Mouse (Mus musculus) ES-Bruce4 (cell line): ENCODE results near the gene Tgfbr3l. TPM values are rescaled to one million over a fixed set of nuclear protein-coding genes. Genes with fewer than 3 reads are reported as not detected.
A peak's percentile ranks its signal among the peaks of the same experiment; 100 is the strongest.

Source experiments
- H3K27ac ChIP-seq: 2 replicates; pipeline ENCODE4 v1.5.1; 2012; ENCODE audit warnings: low read length, inconsistent platforms; ENCODE audit not compliant: insufficient read depth
- H3K27me3 ChIP-seq: 2 replicates; pipeline ENCODE4 v1.6.1; 2012; ENCODE audit warnings: mild to moderate bottlenecking, low read length, inconsistent platforms; ENCODE audit not compliant: control insufficient read depth, poor library complexity, insufficient read depth, severe bottlenecking
- H3K36me3 ChIP-seq: 2 replicates; pipeline ENCODE4 v1.6.1; 2012; ENCODE audit warnings: inconsistent platforms, mild to moderate bottlenecking, low read length, moderate library complexity; ENCODE audit not compliant: control insufficient read depth, poor library complexity, insufficient read depth, severe bottlenecking
- H3K4me1 ChIP-seq: one replicate; pipeline ENCODE4 v1.8.1; 2011; ENCODE audit warnings: low read length; ENCODE audit not compliant: control insufficient read depth, insufficient read depth
- H3K4me3 ChIP-seq: 2 replicates; pipeline ENCODE4 v1.5.1; 2011; ENCODE audit warnings: low read depth, mild to moderate bottlenecking, low read length
- H3K9ac ChIP-seq: 2 replicates; pipeline ENCODE4 v1.6.1; 2012; ENCODE audit warnings: low read depth, mild to moderate bottlenecking, inconsistent platforms; ENCODE audit not compliant: poor library complexity, severe bottlenecking
- H3K9me3 ChIP-seq: replicated peaks from 2 replicates; pipeline ENCODE4 v1.6.1; 2012; ENCODE audit warnings: mild to moderate bottlenecking, low read length, inconsistent platforms; ENCODE audit not compliant: control insufficient read depth, poor library complexity, insufficient read depth, severe bottlenecking
- CTCF ChIP-seq: IDR thresholded peaks from one replicate; pipeline ENCODE4 v1.8.1; 2011; ENCODE audit warnings: low read depth, low read length
- EP300 ChIP-seq: IDR thresholded peaks from 2 replicates; pipeline ENCODE4 v1.6.1; 2011; ENCODE audit warnings: low read depth, low read length; ENCODE audit not compliant: insufficient read depth
- POLR2A ChIP-seq: IDR thresholded peaks from one replicate; pipeline ENCODE4 v1.8.1; 2011; ENCODE audit warnings: low read length; ENCODE audit not compliant: insufficient read depth
- polyA plus RNA-seq: library from polyadenylated mRNA; stranded (reverse); fragments of >200 nt; gene quantifications from 2 replicates; pipeline ENCODE4 v1.2.4, GENCODE M21; 2011; ENCODE audit warnings: low read depth; ENCODE audit not compliant: missing spikeins, insufficient read depth, insufficient read length

The Tgfbr3l gene
- polyA plus RNA-seq, 1 experiment: 4.2 TPM

DNA sequence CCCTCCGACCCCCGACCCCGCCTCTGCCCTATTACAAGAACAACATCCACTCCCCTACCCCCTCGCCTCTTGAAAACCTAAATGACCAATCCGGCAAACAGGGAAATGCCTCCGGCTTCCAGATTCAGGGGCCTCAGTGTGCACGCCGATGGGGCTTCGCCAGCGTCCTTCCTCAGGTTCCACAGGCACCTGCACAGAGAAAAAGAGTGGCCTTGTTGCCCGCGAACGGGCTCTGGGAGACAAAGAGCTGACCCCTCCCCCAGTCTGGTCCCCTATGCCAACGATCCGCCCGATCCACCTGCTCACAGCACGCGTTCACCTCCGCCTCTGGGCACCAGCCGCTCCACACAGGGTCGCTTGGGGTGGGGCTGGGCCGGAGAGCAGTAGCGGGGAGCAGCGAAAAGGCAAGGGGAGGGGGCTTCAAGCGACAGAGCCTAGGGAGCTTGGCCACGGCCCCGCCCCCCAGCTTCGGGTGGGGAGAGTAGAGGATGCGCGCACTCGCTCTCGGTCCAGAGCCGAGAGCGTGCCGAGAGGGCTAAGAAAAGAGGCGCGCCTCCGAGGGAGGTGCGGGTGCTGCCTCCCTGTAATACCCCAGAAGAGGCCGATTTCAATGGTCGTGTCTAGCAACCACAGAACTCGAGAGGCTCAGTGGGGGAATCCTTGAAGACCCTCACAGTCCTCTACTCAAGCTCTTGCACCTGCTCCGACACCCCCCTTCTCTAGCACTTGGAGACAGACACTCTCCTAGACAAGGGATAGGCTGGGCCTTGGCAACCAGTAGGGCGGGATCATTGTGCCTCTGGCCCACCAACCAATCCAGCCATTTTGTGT lies 31.0 kb upstream of the Tgfbr3l start, which contains the start of gene Prr36:
Gene Prr36 (minus strand): TSS at position 669 of the 831 bp plus-strand sequence.
- H3K36me3 ChIP-seq: no peaks in the 10 kb centered on the region
- peaks cover 4% of the 10 kb centered on the region for H3K4me1 ChIP-seq
- no peak within 1 kb of the TSS for H3K27ac ChIP-seq
- H3K4me3 ChIP-seq: peak within 1 kb of the TSS; percentile 66
- peak within 1 kb of the TSS; percentile 65 for H3K9ac ChIP-seq
- TF ChIP-seq EP300 (no peak), CTCF (no peak), POLR2A (no peak)
- no peaks in the 10 kb centered on the region; the same call in 1 of the 2 replicates for H3K27me3 ChIP-seq
- H3K9me3 ChIP-seq: no peaks in the 10 kb centered on the region

GRCm38 (mm10) chr8:4219617-4220016 lies 28.4 kb upstream of the Tgfbr3l start:
- H3K36me3 ChIP-seq: no peaks in the 10 kb centered on the region
- no peak overlapping the region for H3K27ac ChIP-seq
- H3K4me1 ChIP-seq: peaks cover 3% of the 10 kb centered on the region
- no peaks in the 10 kb centered on the region for H3K9me3 ChIP-seq
- H3K27me3 ChIP-seq: peaks cover 3% of the 10 kb centered on the region
- no peak overlapping the region for H3K9ac ChIP-seq
- TF ChIP-seq POLR2A: no peak
- no peak for TF ChIP-seq CTCF
- no peak for TF ChIP-seq EP300
- H3K4me3 ChIP-seq: no peak overlapping the region

DNA sequence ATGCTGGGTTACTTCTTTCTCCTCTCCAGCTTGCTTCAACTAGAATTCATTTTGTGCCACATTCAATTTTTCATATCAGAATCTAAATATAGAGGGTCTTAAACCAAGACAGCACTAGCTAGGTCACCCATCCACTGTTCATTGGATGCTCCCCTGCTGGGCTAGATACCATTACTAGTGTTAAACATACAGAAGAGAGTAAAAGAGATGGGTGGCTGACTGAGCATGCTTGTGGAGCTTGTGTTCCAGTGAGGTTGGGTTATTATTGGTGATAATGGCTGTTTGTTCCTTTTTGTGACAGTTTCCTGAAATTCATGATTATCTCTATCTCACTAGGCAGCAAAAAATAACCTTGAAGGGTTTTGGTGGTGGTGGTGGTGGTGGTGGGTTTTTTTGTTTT lies 26.0 kb upstream of the Tgfbr3l start:
- TF ChIP-seq POLR2A: no peak
- no peak for TF ChIP-seq CTCF
- TF ChIP-seq EP300: no peak
- no peak overlapping the region for H3K4me3 ChIP-seq
- no peak overlapping the region for H3K9ac ChIP-seq
- H3K27ac ChIP-seq: no peak overlapping the region
- H3K4me1 ChIP-seq: no peaks in the 10 kb centered on the region
- no peaks in the 10 kb centered on the region for H3K36me3 ChIP-seq
- no peaks in the 10 kb centered on the region for H3K9me3 ChIP-seq
- H3K27me3 ChIP-seq: peaks cover 3% of the 10 kb centered on the region

GRCm38 (mm10) chr8:4226323-4226722 lies 21.7 kb upstream of the Tgfbr3l start:
- Histone ChIP-seq H3K27ac (no peak overlapping the region), H3K27me3 (peaks cover 3% of the 10 kb centered on the region), H3K9ac (no peak overlapping the region), H3K36me3 (no peaks in the 10 kb centered on the region), H3K4me3 (peak overlapping the region; percentile 46; the same call in 1 of the 2 replicates), H3K9me3 (no peaks in the 10 kb centered on the region), H3K4me1 (no peaks in the 10 kb centered on the region)
- TF ChIP-seq POLR2A: no peak
- no peak for TF ChIP-seq EP300
- no peak for TF ChIP-seq CTCF

- H3K27ac ChIP-seq: no peak within 1 kb of the TSS
- no peaks in the 10 kb centered on the region for H3K4me1 ChIP-seq
- H3K36me3 ChIP-seq: no peaks in the 10 kb centered on the region
- 0 out of 2 replicates have a peak within 1 kb of the TSS, but pooled peaks have one; percentile 18 for H3K9ac ChIP-seq
- peaks cover 3% of the 10 kb centered on the region for H3K27me3 ChIP-seq
- no peaks in the 10 kb centered on the region for H3K9me3 ChIP-seq
- TF ChIP-seq EP300: no peak
- TF ChIP-seq CTCF: no peak
- no peak for TF ChIP-seq POLR2A
- peak within 1 kb of the TSS; percentile 51 for H3K4me3 ChIP-seq
These were observed 21.2 kb upstream of the Tgfbr3l start, which contains the start of gene Lrrc8e for GRCm38 (mm10) chr8:4226739-4227347. Gene Lrrc8e, plus strand, starts transcription at chr8:4226827.
